Mouse (Mus musculus) stomach, embryonic 14.5 days (tissue): Measurements from ENCODE around the gene Fto. TPM values are rescaled to one million over a fixed set of nuclear protein-coding genes. Genes with fewer than 3 reads are reported as not detected.

Source experiments
- ATAC-seq: fragments of 200-750 bp; cut with Nextera tagmentation; 2 replicates; pipeline ENCODE4 v1.8.0; 2017; ENCODE audit warnings: low read depth, moderate TSS enrichment; ENCODE audit not compliant: insufficient number of reproducible peaks, insufficient read depth, low FRiP score
- H3K27ac ChIP-seq: fragments of 300-500 bp; sonication (generic); 2 replicates; pipeline ENCODE4 v1.5.1; 2014; ENCODE audit warnings: mild to moderate bottlenecking, low read length, moderate library complexity, mixed read lengths
- H3K27me3 ChIP-seq: fragments of 300-500 bp; sonication (generic); 2 replicates; pipeline ENCODE4 v1.6.1; 2014; ENCODE audit warnings: low read length, control low read depth, mixed read lengths; ENCODE audit not compliant: control insufficient read depth, insufficient read depth
- H3K36me3 ChIP-seq: fragments of 300-500 bp; sonication (generic); 2 replicates; pipeline ENCODE4 v1.6.1; 2014; ENCODE audit warnings: mild to moderate bottlenecking, control low read depth, low read length, moderate library complexity, mixed read lengths; ENCODE audit not compliant: control insufficient read depth, insufficient read depth
- H3K4me1 ChIP-seq: fragments of 300-500 bp; sonication (generic); 2 replicates; pipeline ENCODE4 v1.6.1; 2014; ENCODE audit warnings: low read length, control low read depth, mixed read lengths; ENCODE audit not compliant: control insufficient read depth, insufficient read depth
- H3K4me2 ChIP-seq: fragments of 300-500 bp; sonication (generic); replicated peaks from 2 replicates; pipeline ENCODE4 v1.6.1; 2014; ENCODE audit warnings: low read depth, low read length, control low read depth
- H3K4me3 ChIP-seq: fragments of 300-500 bp; sonication (generic); 2 replicates; pipeline ENCODE4 v1.5.1; 2014; ENCODE audit warnings: low read depth, low read length, control low read depth
- H3K9ac ChIP-seq: fragments of 300-500 bp; sonication (generic); replicated peaks from 2 replicates; pipeline ENCODE4 v1.6.1; 2014; ENCODE audit warnings: low read depth, mild to moderate bottlenecking, control low read depth, low read length, moderate library complexity, mixed read lengths
- H3K9me3 ChIP-seq: fragments of 300-500 bp; sonication (generic); 2 replicates; pipeline ENCODE4 v1.6.1; 2016; ENCODE audit warnings: low read depth, low read length, control low read depth; ENCODE audit not compliant: control insufficient read depth
- WGBS: fragments of 180-500 bp; shearing (Covaris S2); extraction: QIAGEN DNeasy Blood & Tissue Kit; methylation state at CpG from one replicate; pipeline ENCODE4 v1.1.7; 2014; 5-methylcytosine and 5-hydroxymethylcytosine counted together
- polyA plus RNA-seq: library from polyadenylated mRNA; unstranded; fragments of >200 nt; fragmentation: Nextera tagmentation; extraction: Ambion mirVana; gene quantifications from 2 replicates; pipeline ENCODE4 v1.2.1, GENCODE M21; 2014

Fto gene
- polyA plus RNA-seq, 1 experiment from 2014 or later = 89.6 TPM

GRCm38 (mm10) chr8:91380796-91381542, 67.6 kb downstream of the Fto start:
- Histone ChIP-seq H3K4me3 (no peak overlapping the region), H3K4me2 (no peak overlapping the region; the same call in 1 of the 2 replicates), H3K27me3 (no peaks in the 10 kb centered on the region), H3K9ac (no peak overlapping the region), H3K4me1 (peaks cover 30% of the 10 kb centered on the region), H3K9me3 (no peaks in the 10 kb centered on the region), H3K36me3 (no peaks in the 10 kb centered on the region), H3K27ac (peak overlapping the region; percentile 16)
- 26% methylated on average over 10 of the region's 10 CpGs for WGBS
- ATAC-seq = peak; percentile 37; the same call in 1 of the 2 replicates

DNA sequence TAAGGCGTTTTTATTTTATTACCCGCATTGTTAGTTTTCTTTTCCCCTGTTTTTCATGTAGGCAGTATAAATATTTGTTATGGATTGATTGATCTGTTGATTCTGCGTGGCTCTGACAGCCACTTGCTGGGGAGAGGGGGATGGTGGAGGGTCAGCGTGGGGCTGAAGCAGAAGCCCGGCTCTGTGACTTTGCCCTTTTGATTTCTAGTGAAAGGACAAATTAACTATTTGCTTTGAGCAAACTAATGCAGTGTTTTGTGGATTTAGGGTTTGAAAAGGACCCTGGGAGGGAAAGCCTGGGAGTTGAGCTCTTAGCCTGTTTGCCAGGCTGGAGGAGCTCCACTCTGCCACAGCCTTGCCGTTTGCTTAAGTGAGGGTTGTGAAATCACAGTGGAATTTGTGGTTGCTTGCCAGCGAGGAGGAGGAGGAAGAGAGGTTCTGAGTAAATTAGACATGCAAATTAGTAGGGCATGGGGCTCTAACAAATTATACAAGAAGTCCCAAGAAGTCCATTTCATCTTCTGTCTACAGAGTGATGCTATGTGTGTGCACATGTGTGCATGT, 68.3 kb downstream of the Fto start:
- H3K9ac ChIP-seq = no peak overlapping the region

DNA sequence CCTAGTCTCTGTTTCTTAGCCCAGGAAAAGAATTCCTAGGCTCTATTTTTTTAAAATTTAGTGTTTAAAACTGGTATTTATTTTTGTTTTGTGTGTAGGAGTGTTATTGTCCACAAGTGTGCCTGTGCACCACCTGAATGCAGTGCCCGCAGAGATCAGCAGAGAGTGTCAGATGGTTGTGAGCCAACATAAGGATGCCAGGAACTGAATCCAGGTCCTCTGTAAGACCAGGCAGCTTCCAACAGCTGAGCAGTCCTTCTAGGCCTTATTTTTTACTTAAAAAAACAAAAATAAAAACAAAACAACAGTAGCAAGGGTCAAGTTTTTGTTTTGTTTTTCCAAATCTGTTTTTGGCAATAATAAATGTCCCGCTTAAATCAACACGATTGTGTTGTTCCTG, 69.9 kb downstream of the Fto start:
- no peaks in the 10 kb centered on the region for H3K9me3 ChIP-seq
- 72% methylated on average over 3 of the region's 3 CpGs for WGBS
- peaks cover 17% of the 10 kb centered on the region; the same call in 1 of the 2 replicates for H3K4me1 ChIP-seq
- no peaks in the 10 kb centered on the region for H3K36me3 ChIP-seq
- H3K4me3 ChIP-seq = no peak overlapping the region
- no peak overlapping the region for H3K4me2 ChIP-seq
- no peak for ATAC-seq
- H3K9ac ChIP-seq = no peak overlapping the region
- H3K27me3 ChIP-seq = no peaks in the 10 kb centered on the region
- H3K27ac ChIP-seq = no peak overlapping the region

More for the DNA sequence above, 68.3 kb downstream of the Fto start:
- peak; percentile 83 for ATAC-seq
- peak overlapping the region; percentile 16; the same call in 1 of the 2 replicates for H3K27ac ChIP-seq
- 20% methylated on average over 7 of the region's 7 CpGs for WGBS
- no peak overlapping the region; the same call in 1 of the 2 replicates for H3K4me2 ChIP-seq
- no peak overlapping the region for H3K4me3 ChIP-seq
- no peaks in the 10 kb centered on the region for H3K36me3 ChIP-seq
- peaks cover 24% of the 10 kb centered on the region for H3K4me1 ChIP-seq
- no peaks in the 10 kb centered on the region for H3K9me3 ChIP-seq
- no peaks in the 10 kb centered on the region for H3K27me3 ChIP-seq

- Histone ChIP-seq H3K4me3 (no peak overlapping the region), H3K9me3 (no peaks in the 10 kb centered on the region), H3K27me3 (no peaks in the 10 kb centered on the region), H3K4me1 (peaks cover 17% of the 10 kb centered on the region; the same call in 1 of the 2 replicates), H3K36me3 (no peaks in the 10 kb centered on the region), H3K9ac (no peak overlapping the region), H3K27ac (no peak overlapping the region; the same call in 1 of the 2 replicates), H3K4me2 (no peak overlapping the region)
- WGBS = 71% methylated on average over 11 of the region's 11 CpGs
- no peak for ATAC-seq
Measured at GRCm38 (mm10) chr8:91383811-91384210, 70.5 kb downstream of the Fto start.

- H3K9ac ChIP-seq = no peak overlapping the region
- H3K9me3 ChIP-seq = no peaks in the 10 kb centered on the region
- H3K4me1 ChIP-seq = peaks cover 15% of the 10 kb centered on the region; the same call in 1 of the 2 replicates
- WGBS = 84% methylated on average over 3 of the region's 3 CpGs
- no peak overlapping the region for H3K4me2 ChIP-seq
- no peaks in the 10 kb centered on the region for H3K36me3 ChIP-seq
- no peak overlapping the region for H3K4me3 ChIP-seq
- H3K27me3 ChIP-seq = no peaks in the 10 kb centered on the region
- no peak for ATAC-seq
- H3K27ac ChIP-seq = peak overlapping the region; percentile 27; the same call in 1 of the 2 replicates
Measured at GRCm38 (mm10) chr8:91384389-91384788, 71.1 kb downstream of the Fto start.

DNA sequence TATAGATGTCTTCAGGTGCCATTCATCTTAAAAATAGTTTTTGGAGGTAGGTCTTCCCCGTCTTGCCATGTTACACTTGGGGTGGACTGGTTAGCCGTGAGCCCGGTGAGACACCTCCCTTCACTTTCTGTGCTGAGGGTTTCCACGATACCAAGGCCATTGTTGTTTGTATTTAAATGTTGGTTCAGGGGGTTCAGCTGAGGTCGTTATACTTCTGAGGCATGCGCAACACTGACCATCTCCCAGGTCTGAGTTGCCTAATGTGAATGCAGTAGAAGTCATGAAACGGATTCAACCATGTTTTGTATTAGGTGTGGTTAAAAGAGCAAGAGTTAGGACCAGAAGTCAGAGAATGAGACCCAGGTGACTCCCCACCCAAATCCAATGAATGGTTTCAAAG, 72.5 kb downstream of the Fto start:
- Histone ChIP-seq H3K9ac (no peak overlapping the region), H3K4me2 (no peak overlapping the region), H3K27me3 (no peaks in the 10 kb centered on the region), H3K27ac (no peak overlapping the region), H3K36me3 (no peaks in the 10 kb centered on the region), H3K4me1 (peaks cover 12% of the 10 kb centered on the region; the same call in 1 of the 2 replicates), H3K9me3 (no peaks in the 10 kb centered on the region), H3K4me3 (no peak overlapping the region)
- ATAC-seq = no peak
- WGBS = 87% methylated on average over 7 of the region's 7 CpGs

DNA sequence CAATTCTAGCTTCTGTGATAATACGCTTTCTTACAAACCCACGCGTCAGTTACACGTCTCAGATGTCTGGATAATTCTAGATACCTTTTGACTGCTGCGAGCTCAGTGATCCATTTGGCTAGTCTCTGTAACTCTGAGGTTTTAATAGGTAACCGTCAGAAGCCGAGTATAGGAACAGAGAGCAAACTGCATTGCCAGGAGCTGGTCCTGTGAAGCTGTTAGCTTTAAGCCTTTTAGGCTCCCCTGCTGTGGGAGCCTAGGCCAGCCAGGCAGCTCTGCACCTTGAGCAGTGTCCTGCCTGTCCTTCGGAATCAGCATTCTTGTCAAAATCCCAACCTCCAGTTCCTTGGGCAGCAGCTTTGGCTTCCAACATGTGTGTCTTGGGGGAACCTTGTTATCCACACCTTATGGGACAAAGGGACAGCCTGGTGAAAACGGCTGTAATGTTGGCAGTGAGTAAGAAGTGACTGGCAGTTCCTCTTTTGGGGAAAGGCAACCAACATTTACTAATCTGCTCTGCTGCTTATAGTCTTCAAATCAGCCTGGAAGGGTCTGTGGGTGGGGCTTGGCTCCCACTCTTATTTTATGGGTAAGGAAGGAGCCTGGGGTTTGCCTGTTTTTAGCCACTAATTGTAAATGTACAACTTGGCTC, 77.2 kb downstream of the Fto start:
- WGBS = 79% methylated on average over 9 of the region's 9 CpGs

DNA sequence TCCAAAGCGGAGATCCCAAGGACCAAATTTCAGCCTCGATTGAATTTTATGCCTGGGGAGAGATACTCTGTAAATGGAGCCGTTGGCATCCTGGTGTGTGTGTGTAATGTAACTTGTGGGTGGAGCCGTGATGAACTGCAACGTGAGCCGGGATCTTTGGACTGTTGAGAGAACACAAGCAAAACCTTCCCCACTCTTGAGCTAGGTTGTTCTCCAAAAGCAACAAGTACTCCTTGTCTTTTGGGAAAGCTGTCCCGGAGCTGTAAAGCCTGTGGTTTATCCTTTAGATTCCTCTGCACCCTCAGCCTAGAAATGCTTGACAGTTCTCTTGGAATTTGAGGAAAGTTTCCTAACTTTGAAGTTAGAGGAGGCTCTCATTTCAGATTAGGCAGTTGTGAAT, 78.9 kb downstream of the Fto start:
- no peak overlapping the region for H3K27ac ChIP-seq
- H3K4me1 ChIP-seq = peaks cover 5% of the 10 kb centered on the region
- no peaks in the 10 kb centered on the region for H3K9me3 ChIP-seq
- H3K9ac ChIP-seq = no peak overlapping the region
- 61% methylated on average over 7 of the region's 7 CpGs for WGBS
- H3K27me3 ChIP-seq = no peaks in the 10 kb centered on the region
- H3K4me2 ChIP-seq = no peak overlapping the region
- H3K36me3 ChIP-seq = no peaks in the 10 kb centered on the region
- no peak overlapping the region for H3K4me3 ChIP-seq
- no peak for ATAC-seq

More for the DNA sequence above, 77.2 kb downstream of the Fto start:
- Histone ChIP-seq H3K4me1 (peaks cover 5% of the 10 kb centered on the region), H3K4me2 (no peak overlapping the region), H3K27me3 (no peaks in the 10 kb centered on the region), H3K27ac (peak overlapping the region; percentile 23; the same call in 1 of the 2 replicates), H3K4me3 (no peak overlapping the region), H3K9ac (no peak overlapping the region), H3K9me3 (no peaks in the 10 kb centered on the region), H3K36me3 (no peaks in the 10 kb centered on the region)
- no peak for ATAC-seq
